Mouse (Mus musculus): ENCODE data around the gene Iqsec1.

Iqsec1 gene

DNA sequence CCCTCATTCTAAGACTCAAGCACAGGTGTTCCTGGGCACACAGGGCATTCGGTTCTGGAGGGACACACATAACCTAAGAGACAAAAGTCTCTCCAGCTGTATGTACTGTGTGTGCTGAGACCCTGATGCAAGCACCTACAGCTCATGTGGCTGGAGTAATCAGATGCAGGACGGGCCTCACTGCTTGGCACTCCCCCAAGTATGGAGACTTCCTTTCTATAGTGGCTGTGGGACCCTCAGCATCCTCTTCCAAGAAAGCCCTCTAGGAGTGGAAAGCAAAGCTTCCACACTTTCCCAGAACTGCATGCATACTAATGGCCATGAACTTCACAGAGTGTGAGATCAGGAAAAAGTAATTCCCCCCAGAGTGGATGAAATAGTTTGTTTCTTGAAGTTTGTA, 208.0 kb downstream of the Iqsec1 start:
- no peak for DNase-seq

DNA sequence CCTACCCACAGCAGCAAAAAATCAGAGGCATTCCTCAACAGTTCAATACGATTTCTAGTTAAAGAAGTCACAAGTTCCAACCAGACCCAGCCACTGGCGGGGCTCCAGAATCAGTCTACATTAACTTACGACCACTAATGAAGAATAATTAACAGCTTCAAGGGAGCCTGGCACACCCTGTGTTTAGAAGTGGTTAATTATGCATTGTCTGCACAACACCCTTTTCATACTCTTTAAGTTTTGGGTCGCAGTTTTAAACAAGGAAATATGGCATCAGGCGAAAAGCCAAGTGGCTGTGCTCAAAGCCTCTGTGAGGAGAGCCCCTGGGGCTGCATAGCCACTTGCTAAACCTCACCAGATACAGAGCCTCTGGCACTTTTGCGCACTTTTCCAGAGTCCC, 209.6 kb downstream of the Iqsec1 start:
- DNase-seq = no peak

DNA sequence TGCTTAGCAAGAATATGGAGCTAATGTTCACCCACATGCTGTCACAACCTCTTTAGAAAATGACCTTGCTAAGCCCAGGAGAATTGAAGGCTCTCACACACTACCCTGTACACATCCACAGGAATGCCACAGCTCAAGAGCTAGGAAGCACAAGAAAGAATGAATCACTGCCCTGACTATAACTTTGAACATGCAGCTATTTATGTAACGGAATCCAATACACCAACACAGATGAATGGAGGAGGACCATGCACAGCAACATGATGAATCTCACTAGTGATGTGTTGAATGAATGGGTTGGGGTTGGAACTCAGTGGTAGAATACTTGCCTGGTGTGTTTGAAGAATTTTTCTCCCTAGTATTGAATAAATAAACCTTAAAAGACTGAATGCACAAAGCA, 211.2 kb downstream of the Iqsec1 start:
- DNase-seq = no peak

DNA sequence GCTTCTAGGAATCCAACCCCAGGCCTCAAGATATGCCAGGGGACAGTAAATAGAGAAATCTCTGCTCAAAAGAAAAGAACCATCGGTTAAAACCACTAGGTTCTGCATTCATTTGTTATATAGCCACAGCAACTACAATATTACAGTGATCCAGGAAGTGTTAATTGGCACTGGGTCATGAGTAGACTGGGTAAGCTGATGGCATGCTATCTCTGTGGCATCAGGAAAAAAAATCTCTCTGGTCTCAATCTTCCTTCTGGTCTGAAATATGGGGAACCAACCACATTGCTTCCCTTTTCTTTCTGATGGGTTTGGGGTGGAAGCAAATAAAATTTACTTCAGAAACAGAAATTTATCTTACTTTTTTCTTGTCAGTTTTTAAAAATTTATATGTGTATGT, 212.9 kb downstream of the Iqsec1 start:
- no peak for DNase-seq

DNA sequence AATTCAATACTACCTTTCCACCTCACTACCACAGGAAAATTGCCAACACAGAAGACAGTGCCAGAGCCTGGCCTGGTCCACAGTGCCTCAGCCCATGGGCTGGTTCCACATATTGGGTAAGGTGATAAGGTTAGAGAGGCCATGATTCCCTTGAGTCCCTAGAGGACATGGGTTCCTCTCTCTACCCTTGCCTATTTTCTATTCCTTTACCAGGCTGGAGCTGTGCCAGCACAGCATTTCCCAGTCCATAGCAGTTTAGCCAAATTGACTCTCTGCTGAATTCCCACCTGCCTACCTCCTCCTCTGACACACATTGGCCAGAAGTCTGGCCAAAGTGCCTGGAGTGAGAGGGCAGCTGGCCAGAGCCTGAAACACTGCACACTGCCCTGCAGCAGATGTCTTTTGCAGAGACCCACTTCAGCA, 214.7 kb downstream of the Iqsec1 start:
- no peak for DNase-seq

DNA sequence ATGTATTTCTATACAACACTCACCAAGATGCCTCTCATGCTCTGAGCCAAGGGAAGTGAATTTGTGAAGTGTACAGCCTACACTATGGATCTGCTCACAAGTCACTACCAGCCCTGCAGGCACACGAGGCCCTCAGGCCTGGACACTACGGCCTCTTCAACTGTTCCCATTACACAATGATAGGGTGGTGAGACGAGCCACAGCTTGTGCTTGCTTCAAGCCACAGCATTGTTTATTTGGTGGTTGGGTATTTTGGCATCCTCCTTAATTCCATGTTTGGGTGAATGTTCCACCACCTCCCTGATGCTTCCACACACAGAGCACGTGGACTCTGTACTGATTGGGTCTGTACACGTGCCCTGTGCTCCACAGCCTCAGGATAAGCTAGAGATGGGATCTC, 216.4 kb downstream of the Iqsec1 start:
- no peak for DNase-seq

DNA sequence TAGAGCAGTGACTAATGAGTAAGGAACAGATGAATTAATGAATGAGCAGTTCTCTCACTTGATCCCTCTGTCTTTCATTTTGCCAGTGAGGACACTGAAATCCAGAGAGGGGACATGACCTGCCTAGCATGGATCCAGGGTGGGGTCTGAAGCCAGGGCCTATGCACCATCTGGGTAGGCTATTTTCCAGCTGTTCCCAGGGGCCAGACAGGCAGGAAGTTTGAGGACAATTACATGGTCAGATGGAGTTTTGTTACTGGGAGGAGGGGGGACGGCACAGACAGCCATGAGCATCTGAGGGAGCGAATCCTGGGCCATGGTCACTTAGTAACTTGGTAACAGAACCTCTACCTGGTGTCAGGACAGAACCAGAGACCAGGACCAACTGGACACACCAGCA, 220.0 kb downstream of the Iqsec1 start:
- DNase-seq = no peak

DNA sequence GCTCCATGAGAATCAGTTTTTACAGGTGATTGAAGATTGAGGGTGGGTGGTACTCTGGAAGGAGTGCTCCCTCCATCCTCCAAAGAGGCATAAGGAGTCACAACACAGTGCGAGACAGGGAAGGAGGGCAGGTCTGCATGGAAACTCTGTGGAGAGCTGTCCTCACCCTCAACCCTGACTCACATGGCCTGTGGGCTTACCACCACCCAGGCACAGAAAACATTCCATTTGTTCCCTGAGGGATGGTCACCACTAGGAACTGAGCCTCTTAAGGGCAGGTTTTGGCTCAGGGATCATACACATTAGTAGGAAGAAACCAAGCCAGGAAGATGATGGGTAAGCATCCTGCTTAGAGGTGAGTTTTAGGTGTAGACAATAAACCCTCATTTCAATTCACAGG, 220.6 kb downstream of the Iqsec1 start:
- no peak for DNase-seq

DNA sequence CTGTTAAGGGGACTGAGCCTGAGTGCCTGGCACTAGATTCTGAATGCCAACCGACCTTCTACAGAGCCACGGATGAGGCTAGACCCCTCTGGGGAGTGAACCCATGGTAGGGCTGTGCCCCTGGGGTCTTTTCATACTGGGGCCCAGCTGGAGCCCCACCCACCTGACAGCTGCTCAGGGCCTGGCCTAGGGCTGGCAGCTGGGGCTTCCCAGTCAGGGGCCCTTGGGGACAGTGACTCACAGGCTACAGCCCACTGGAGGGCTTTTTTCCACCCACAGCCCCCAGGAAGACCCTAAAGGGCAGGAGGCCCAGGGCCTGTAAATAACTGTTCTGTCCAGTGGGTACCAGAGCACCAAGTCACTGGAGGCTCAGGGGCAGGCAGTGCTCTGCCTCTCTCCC, 223.7 kb downstream of the Iqsec1 start:
- no peak for DNase-seq

DNA sequence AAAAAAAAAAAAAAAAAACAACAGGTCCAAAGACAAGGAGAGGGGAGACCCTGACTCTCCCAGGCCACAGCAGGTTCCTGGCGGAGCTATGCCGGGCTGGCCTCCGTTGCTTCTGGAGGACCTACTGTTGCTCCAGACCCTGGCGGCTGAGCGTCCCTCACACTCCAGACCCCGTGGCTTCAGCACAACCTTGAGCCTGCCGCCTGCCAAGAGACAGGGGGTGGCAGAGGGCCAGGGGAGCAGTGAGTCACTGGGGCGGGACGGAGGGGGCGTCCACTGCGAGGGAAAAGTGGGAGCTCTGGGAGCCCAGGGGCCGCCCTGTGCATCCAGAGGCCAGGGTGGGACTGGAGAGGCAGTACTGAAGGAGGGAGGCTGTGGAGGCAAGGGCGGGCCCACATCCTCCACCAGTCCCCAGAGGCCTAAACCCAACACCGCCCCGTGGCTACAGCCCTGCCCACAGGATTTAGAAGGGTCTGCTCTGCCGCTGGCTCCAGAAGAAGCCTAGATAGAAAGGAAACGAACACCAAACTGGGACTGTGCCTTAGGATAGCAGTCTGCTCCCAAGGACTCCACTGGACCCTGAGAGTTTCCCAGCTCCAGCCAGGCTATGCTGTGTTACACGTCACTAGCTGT, 224.4 kb downstream of the Iqsec1 start:
- peak; percentile 38 for DNase-seq

DNA sequence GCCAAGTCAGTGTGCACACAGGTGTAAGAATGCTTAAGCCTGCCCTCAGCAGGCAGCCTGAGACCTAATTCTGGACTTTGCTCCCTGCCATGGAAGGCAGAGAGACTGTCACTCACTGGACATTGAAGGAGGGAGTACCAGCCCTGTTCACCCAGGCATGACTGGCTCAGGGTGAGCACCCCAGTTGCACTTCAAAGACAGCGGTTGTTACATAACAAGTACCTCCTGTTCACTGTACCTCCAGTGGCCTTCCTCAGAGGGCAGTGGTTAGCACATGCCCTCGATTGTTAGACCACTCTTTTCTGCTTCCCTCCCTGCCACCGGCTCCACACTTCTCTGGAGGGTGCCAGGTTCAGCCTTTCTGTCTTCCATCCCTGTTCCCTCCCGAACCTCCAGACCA, 225.2 kb downstream of the Iqsec1 start:
- DNase-seq = no peak

DNA sequence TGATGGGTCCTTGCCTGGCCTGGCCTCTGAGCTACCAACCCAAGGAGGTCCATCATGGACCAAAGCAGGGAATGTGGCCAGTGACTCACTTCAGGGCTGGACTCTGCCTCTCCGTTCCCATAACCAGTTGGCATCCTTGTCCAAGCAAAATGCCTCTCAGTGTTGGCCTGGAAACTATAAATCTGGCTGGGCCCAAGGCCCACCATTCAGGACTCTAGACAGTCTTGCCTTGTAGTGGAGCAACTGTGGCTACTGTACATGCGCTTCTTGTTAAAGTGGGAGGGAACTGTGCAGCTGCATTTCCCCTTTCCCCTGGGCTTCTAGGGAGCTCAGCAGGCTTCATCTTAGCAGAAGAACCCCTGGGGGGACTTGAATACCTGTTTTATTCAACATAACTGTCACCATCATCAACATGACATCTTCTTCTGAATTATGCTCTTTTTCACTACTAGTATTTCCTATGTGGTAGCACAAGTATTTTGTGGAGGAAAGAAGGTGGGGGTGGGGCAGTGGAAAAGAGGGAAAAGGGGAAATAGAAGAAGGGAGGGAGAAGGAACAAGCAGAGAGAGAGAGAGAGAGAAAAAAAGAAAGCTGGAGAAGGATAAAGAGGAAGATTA, 226.3 kb downstream of the Iqsec1 start:
- no peak for DNase-seq

DNA sequence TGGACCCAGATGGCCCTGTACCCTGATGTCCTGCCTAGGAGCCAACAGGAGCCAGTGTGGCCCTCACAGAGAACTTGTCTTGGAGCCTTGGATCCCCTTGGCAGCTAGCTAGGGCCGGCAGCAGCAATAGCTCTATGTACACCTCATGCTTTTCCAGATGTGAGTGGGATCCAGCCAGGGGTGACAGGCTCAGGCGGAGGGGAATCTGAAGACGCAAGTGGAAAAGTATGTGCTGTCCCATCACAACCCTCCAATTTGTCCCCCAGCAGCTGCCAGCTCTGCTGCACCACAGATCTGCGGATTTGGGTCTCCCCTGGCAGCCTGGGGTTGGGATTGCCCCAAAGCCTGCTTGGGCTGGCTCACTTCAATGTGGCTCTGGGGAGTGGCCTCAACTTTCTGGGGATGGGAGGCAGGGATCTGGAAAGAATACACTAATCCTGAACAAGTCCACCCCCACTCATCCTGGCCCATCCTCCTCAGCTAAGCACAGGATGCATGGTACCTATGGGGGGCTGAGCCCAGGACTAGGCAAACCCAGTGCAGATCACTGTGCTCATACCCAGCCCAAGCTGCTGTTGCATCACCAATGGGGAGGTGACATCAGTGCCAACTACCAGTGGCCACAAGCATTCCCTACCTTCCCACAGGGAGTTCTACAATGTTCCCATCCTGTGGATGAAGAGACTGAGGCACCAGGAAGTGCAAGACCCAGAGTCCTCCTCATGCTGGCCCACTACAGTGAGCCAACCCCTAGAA, 227.0 kb downstream of the Iqsec1 start:
- DNase-seq = no peak

DNA sequence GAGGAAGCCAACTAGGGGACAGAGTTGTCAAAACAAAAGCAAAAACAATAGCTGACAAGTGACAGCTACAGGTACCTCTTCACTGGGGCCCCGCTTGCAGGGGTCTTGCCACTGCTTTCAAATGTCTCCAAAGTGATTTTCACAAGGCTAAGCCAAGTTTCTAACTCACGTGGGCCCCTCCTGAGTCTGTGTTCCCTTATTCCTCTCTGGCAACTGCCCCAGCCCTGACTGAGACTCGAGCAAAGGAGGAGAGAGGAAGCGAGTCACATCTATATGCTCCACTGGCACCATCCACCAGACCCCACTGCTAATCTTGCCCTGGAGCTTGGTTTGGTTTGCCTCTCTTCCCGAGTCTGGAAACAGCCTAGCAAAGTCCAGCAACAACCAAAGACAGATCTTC, 227.6 kb downstream of the Iqsec1 start:
- DNase-seq = no peak

DNA sequence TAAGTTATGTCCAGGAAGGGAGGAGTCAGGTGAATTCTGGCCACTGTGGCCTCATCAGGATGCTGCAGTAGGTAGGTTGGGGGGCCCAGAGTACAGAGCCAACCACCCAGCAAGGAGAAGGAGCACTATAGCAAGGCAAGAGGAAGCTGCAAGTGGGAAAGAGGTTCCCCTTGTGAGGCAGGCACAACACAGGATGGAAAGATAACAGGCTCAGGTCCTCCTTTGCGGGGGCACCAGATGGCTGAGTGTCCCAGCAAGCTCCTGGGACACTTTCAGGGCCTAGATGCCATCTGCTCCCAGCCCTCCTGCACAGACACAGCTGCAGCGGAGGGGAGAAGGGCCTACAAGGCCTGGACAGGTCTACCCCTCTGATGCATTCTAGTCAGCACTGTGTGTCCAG, 228.7 kb downstream of the Iqsec1 start:
- DNase-seq = no peak

DNA sequence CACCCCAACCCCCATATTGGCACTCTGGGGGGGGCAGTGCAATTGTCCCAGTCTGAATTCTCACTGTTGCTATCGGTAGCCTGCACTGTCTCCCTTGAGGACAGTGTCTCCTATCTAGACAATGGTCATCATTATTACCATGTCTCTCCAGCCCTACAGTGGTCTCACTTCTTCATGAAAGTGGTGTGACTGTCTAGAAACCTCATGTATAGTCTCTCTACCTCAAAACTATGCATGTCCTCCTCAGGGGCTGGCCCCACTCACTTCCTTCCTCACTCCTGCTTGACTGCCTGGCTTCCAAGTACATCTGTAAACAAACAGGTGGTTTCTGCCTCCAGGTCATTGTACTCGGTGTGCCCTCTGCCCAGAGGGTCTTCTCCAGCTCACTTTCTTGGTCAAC, 230.3 kb downstream of the Iqsec1 start:
- no peak for DNase-seq

DNA sequence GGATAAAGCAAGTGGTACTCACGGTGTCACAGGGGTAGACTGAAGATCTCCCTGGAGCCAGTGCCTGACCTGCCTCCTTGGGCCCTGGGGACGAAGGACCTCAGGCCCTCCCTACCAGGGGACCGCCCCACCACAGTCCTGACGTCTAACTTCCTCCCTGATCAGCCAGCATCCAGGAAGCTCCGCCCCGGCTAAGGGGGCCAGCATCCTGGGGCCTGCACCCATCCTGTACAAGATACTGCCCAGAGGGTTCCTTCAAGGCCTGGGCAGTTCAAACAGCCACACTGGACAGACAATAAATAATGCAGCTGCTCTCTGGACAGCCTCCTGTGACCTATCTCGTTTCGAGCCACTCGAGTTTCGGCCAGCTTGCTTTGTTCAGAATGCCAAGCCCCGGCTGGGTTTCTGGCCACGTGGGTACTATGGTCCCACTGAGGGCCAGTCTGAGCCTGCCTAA, 231.0 kb downstream of the Iqsec1 start:
- DNase-seq = peak; percentile 36

DNA sequence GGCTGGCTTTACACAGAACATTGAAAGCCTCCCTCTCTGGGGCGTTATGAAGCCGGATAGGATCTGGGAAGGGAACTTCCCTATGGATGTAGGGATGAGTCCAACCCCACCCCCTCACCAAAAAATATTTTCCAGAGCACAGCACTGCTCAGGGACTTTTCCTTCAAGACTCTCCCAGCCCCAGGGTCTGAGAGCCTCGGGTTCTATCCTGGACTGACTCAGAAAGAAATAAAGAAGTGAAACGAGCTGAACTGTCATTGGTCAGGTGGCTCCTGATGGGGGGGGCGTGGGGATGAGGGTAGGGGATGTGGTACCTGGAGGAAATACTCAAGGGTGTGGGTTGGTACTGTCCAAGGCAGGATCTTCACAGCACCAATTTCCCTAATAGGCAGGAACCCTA, 231.9 kb downstream of the Iqsec1 start:
- DNase-seq = no peak

DNA sequence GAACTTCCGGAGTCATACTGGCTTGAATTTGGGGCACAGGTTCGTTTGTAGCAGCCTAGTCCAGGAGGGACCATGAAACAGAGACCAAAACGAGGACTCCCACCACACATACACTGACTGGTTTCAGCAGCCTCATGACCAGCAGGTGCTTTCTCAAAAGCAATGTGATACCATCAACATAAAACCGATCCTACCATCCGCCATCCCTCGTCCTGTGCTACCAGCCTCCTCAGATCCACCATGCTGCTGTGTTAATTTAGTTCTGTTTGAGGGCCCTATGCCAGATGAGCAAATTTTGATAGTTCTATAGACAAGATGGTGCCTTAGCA, 232.9 kb downstream of the Iqsec1 start:
- no peak for DNase-seq

DNA sequence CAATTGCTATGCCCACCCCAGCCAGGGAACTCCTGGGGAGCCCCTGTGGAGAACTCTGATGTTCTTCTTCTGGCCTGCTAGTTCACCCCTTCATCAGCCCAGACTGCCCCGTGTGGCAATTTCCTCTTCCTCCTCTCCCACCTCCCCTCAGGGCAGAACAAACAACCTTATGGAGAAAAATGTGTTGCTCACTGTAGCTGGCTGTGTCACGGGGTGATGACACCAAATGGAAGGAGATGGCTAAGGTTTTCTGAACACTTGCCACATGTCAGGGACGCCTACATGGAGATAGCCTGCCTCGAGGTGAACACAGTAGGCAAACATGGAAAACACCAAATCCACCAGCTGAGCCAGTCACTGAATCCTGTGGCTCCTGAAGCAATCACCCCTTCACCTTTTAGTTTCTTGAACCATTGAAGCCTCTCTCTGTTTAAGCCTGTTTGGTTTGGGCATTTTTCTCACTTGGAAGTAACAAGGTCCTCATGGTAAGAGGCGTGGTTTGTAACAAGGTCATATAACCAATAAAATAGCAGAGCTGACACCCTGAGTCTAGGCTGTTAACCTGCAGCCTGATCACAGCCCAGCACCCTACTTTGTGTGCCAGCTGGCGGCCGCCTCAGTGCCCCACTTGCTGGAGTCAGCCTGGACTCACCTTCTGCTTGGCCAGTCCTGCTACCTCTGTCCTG, 233.4 kb downstream of the Iqsec1 start:
- DNase-seq = no peak

DNA sequence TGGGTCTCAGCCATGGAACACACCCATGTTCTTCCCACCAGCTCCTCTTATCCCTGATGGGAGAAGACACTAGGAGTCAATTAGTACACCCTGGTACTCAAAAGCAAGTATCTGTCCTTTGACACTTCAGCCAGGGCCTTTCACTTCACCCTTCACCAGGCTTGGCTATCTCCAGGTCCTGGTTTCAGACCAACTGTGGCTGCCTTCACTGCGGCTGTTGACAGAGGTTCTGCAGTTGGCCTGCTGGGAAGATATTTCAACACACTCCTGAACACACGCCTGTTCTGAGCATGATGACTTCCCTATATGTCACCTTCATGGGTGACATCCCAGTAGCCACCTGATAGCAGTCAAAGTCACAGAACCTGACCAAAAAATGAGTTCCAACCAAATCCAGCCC, 234.4 kb downstream of the Iqsec1 start:
- no peak for DNase-seq

DNA sequence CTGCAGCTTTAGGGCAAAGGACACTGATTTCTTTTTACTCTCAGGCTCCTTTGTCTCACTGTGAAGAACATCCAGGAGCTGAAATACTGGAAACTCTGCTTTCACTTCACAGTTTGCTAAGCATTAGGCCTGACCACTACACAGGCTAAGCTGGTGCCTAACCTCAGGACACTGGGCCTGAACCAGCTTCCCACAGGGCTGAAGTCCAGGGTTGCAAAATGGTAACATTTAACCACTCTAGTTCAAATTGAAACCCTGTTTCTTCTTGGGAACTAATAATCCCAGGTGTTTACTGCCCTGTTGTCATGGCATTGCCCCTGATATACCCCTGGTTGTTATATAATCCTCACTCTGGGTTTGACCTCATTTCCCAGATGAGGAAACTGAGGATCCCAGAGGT, 234.8 kb downstream of the Iqsec1 start:
- no peak for DNase-seq

DNA sequence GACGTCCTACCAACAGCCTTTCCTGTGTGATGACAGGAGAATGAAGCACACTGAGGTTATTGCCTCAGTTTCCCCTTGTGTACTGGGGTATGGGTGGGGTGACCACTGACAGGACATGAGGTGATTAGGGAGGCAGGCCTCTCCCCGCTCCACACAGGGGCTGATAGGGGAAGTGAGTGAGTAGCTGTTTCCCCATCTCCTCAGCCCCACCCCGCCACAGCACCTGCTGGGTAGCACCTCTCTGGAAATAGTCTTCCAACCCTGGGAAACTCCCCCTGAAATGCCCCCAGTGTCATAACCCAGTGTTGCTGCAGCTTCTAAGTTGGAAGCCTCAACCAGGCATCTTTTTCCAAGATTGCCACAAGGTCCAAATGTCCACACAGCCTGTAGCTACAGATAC, 236.9 kb downstream of the Iqsec1 start:
- peak; percentile 67 for DNase-seq

DNA sequence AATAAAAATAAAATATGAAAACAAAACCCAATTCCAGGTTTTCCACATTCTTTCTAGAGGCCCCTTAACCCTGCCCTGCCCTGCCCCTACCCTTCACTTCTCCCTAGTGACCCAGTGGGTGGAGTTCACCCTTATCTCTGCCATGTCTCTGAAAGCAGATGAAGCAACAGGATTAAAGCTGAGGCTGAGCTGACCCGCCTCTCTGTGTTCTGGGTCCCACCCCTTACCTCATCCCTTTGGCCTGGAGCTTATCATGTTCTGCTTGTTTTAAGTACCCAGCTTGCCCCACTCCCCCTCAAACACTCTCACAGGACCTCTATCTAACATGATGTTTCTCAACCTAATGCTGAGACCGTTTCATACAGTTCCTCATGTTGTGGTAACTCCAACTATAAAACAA, 238.4 kb downstream of the Iqsec1 start:
- DNase-seq = peak; percentile 80
